In the genomic region with DNA sequence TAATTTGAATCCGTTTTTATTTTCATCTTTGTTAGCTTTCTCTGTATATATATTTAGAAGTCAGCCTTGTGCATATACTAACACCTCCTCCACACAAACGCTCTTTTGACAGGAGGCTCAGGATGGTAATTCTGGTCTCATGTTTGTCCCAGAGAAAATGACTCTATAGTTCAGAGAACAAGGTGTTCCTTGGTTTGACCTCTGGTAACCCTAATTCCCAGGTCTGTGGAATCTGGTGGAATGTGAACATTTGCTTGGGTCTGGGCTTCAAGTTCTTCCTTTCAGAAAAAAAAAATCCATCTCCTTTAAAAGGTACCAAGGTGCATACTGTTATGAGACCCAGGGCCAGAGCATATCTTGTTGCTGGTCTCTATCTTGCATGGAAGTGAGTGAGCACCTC, we compare ENCODE assay signal across 15 mouse cellular contexts.
"Had no signal": no experiment of that assay in that cellular context is flagged by ENCODE, and none has a peak within 500 bp of the region (broad histone marks: within the 10 kb centered on the region; RNA-seq: fewer than 3 reads in every experiment).

No protein-coding gene starts in this region.

- H3K4me3 ChIP-seq: neural tube, embryonic 15.5 days; stomach, embryonic 15.5 days had no signal

- H3K36me3 ChIP-seq: neural tube, embryonic 15.5 days; stomach, embryonic 15.5 days had no signal

- H3K4me2 ChIP-seq: neural tube, embryonic 15.5 days; stomach, embryonic 15.5 days had no signal

- DNase-seq: retina, postnatal 1 day; right cerebral cortex, adult 18-20 months; right cerebral cortex, postnatal 14 days; right cerebral cortex, postnatal 25 days; right cerebral cortex, postnatal 4 days; spleen, adult 18-20 months; thymus, adult 18-20 months; thymus, adult 2 months; thymus, postnatal 14 days; thymus, postnatal 25 days; thymus, postnatal 36 days; thymus, postnatal 4 days had no signal

- H3K27me3 ChIP-seq: neural tube, embryonic 15.5 days; stomach, embryonic 15.5 days had no signal

- H3K9me3 ChIP-seq: neural tube, embryonic 15.5 days; stomach, embryonic 15.5 days had no signal

- H3K9ac ChIP-seq: neural tube, embryonic 15.5 days; stomach, embryonic 15.5 days had no signal

- H3K27ac ChIP-seq: neural tube, embryonic 15.5 days; stomach, embryonic 15.5 days; stomach, postnatal 0 days had no signal
